Mouse (Mus musculus) lung, adult 10 weeks (tissue): ENCODE data around the gene Gfy. TPM values are rescaled to one million over a fixed set of nuclear protein-coding genes. Genes with fewer than 3 reads are reported as not detected.

Experiments used
- polyA plus RNA-seq: library from polyadenylated mRNA; stranded (reverse); fragments of 350-450 nt; fragmentation: Illumina TruSeq; extraction: RNeasy Lipid Tissue Mini Kit (QIAGEN cat#74804); gene quantifications from one replicate; pipeline ENCODE4 v1.2.3, GENCODE M21; 2014; ENCODE audit warnings: low read depth, low replicate concordance; ENCODE audit not compliant: insufficient read depth

Gfy gene
- not detected for polyA plus RNA-seq

DNA sequence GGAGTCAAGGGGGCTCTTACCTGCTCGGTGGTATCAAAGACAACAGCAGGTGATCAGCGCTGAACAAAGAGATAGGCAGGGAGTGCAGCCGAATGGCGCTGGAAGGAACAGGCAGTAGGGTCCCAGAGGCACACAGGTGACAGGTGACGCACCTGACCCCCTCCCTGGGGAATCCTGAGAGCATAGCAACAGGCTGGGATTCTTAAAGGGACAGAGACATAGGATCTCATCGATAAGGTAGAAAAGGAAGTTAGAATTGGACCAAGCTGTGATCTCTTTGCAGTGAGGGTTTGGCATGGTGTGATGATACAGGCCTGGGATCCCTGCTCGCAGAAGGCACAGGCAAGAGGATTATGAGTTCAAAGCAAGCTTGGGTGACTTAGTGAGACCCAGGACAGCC is at the start of gene Gfy:
TSS of gene Gfy (minus strand) at position 101 of the 400 bp plus-strand sequence.

GRCm38 (mm10) chr7:45215673-45216441 is 36.5 kb upstream of the Gfy start, which contains the start of gene Tead2:
Gene Tead2 (plus strand): TSS chr7:45215753.

GRCm38 (mm10) chr7:45211851-45212251 is 32.5 kb upstream of the Gfy start, which contains the start of gene Dkkl1:
Gene Dkkl1 (minus strand): TSS chr7:45212147.

DNA sequence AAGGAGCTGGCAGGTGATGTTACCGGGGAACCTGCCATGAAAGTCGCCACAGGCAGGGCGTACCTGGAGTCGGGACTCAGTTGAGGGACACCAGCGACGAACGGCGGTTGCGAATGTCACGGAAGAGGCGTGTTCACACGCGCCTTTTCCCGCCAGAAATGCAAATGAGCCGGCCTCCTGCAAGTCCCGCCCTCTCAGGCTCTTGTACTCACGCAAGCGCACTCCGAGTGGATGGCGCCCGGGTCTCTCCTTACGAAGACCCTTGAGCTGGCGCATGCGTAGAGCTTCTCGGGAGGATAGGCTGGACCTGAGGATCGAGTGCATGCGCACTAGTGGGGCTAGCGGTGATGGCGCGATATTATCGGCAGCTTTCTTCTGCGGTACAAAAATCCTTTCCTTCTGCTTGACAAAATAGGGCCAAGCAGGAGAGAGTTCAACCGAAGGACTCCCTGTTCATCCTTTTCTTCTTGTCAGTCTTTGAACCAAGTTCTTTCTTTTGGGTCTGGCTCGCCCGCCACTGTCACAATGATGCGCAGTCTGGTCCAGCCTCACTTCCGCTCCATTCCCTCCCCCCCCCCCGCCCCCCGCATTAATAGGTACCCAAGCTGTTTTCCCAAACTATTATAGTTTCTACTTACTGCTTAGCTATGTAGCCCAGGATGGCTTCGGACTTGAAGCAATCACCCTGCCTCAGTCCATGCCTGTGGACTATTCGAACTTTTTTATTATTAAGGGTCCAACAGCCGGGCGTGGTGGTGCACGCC is 25.2 kb upstream of the Gfy start, which contains the start of gene Ccdc155:
TSS of gene Ccdc155 (minus strand) at position 513 of the 764 bp plus-strand sequence.

GRCm38 (mm10) chr7:45180896-45181477 is 1.6 kb upstream of the Gfy start, which contains the start of gene Pth2:
Gene Pth2 (plus strand): TSS chr7:45180995.

GRCm38 (mm10) chr7:45163735-45164490 is 15.5 kb downstream of the Gfy start, which contains the start of gene Slc17a7:
Gene Slc17a7 (plus strand): TSS chr7:45163949.

DNA sequence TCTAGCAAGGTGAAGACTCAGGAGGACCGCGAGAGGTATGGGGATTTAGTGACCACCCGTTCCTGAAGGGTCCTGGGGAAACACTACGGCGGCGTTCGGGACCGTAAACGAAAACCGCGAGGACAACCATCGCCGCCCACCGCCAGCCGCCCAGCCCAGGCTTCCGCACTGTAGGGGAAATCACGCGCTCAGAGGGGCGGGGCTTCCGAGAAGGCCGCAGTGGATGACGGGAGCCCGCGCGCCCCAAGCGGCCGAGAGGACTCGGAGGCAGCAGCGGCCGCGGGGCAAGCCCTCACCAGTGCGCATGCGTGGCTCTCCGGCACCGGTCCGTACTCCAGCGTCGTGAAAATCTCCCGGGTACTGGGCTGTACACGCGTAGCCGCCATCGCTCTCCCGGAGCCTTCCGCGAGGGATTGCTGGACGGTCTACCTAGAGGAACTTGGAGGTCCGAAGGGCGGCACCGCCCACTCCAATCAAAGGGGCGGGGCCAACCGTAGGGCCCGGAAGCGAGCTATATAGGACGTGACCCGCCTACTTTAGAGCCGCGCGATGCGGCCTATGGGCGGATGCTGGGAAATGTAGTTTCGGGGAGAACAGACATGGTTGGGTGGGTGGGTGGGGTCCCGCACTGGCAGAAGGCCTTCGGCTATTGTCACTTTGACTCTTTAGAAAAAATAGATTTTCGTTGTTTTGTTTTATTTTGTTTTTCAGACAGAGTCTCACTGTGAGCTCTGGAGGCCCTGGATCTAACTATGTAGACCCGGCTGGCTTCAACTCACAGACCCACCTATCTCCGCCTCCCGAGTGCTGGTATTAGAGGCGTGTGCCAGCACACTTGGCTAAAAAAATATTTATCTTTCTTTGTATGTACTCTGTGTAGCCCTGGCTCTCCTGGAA is 25.0 kb downstream of the Gfy start, which contains the start of the genes Pih1d1 and Aldh16a1:
TSS of gene Pih1d1 (plus strand) at position 208 of the 897 bp plus-strand sequence.
TSS of gene Aldh16a1 (minus strand) at position 489 of the 897 bp plus-strand sequence.

DNA sequence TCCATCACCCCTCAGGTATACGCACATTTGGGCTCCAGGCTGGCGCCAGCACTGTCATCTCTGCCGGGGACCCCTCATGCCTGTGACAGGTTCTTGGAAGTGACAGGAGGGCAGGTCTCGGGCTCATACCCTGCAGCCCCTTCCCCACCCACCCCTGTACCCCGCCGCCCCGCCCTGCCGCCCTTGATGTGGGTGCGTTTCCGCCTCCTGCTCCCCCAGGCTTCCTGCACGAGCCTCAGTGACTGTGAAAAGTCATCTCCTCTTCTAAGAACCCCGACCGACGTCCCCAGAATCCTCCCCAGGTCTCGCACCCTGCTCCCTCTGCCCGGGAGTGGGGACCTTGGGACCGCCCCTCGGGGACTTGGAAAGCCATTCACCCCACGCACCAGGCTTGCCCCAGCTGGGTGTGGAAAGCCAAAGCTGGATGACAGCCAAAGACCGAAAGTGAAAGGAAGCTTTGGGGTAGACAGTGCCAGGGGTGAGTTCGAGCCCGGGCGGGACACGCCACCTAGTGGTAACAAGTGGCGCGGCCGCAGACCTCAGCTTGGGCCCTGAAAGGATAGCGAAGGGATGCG is 43.3 kb downstream of the Gfy start, which contains the start of the genes Gm45713 and Flt3l:
TSS of gene Gm45713 (minus strand) at position 239 of the 575 bp plus-strand sequence.
TSS of gene Flt3l (minus strand) at position 440 of the 575 bp plus-strand sequence.

GRCm38 (mm10) chr7:45128624-45129246 is 50.6 kb downstream of the Gfy start, which contains the start of gene Rpl13a:
Gene Rpl13a (minus strand): TSS chr7:45128761.

Other genes with a start within 250 kb of the Gfy start
- not detected for gene Tsks, start 236.4 kb downstream of the Gfy start, polyA plus RNA-seq
- 2.5 TPM for gene Cpt1c, start 204.7 kb downstream of the Gfy start, polyA plus RNA-seq
- 126 TPM for gene Prmt1, start 193.0 kb downstream of the Gfy start, polyA plus RNA-seq
- gene Irf3, start 181.9 kb downstream of the Gfy start, polyA plus RNA-seq: 71.8 TPM
- 14.9 TPM for gene Bcl2l12, start 180.9 kb downstream of the Gfy start, polyA plus RNA-seq
- 15.5 TPM for gene Scaf1, start 163.2 kb downstream of the Gfy start, polyA plus RNA-seq
- gene Rras, start 161.6 kb downstream of the Gfy start, polyA plus RNA-seq: 170 TPM
- gene Prr12, start 126.7 kb downstream of the Gfy start, polyA plus RNA-seq: 10.4 TPM
- 36.8 TPM for gene Nosip, start 117.1 kb downstream of the Gfy start, polyA plus RNA-seq
- gene Prrg2, start 116.9 kb downstream of the Gfy start, polyA plus RNA-seq: 23.4 TPM
- 83.1 TPM for gene Rcn3, start 87.3 kb downstream of the Gfy start, polyA plus RNA-seq
- 91.4 TPM for gene Fcgrt, start 75.7 kb downstream of the Gfy start, polyA plus RNA-seq
- gene Rps11, start 55.1 kb downstream of the Gfy start, polyA plus RNA-seq: 1,585 TPM
- gene Rpl13a, start 50.8 kb downstream of the Gfy start, polyA plus RNA-seq: 3,762 TPM
- not detected for gene Gm45713, start 43.3 kb downstream of the Gfy start, polyA plus RNA-seq
- 39.0 TPM for gene Flt3l, start 43.1 kb downstream of the Gfy start, polyA plus RNA-seq
- gene Pih1d1, start 25.3 kb downstream of the Gfy start, polyA plus RNA-seq: 55.1 TPM
- 21.1 TPM for gene Aldh16a1, start 25.0 kb downstream of the Gfy start, polyA plus RNA-seq
- 1.1 TPM for gene Slc17a7, start 15.6 kb downstream of the Gfy start, polyA plus RNA-seq
- not detected for gene Pth2, start 1.4 kb upstream of the Gfy start, polyA plus RNA-seq
- gene Ccdc155, start 25.3 kb upstream of the Gfy start, polyA plus RNA-seq: 1.5 TPM
- gene Dkkl1, start 32.6 kb upstream of the Gfy start, polyA plus RNA-seq: 0.81 TPM
- 16.7 TPM for gene Tead2, start 36.2 kb upstream of the Gfy start, polyA plus RNA-seq
- 36.3 TPM for gene Cd37, start 59.5 kb upstream of the Gfy start, polyA plus RNA-seq
- not detected for gene Slc6a16, start 61.5 kb upstream of the Gfy start, polyA plus RNA-seq
- not detected for gene Slc6a21, start 97.9 kb upstream of the Gfy start, polyA plus RNA-seq
- gene Trpm4, start 154.2 kb upstream of the Gfy start, polyA plus RNA-seq: 26.8 TPM
- 4.6 TPM for gene Hrc, start 155.7 kb upstream of the Gfy start, polyA plus RNA-seq
- gene Ppfia3, start 187.4 kb upstream of the Gfy start, polyA plus RNA-seq: 0.80 TPM
- gene Lin7b, start 191.0 kb upstream of the Gfy start, polyA plus RNA-seq: not detected
- gene Snrnp70, start 216.2 kb upstream of the Gfy start, polyA plus RNA-seq: 123 TPM
- not detected for gene Kcna7, start 226.1 kb upstream of the Gfy start, polyA plus RNA-seq
- gene Ntf5, start 234.1 kb upstream of the Gfy start, polyA plus RNA-seq: 3.0 TPM
- gene Lhb, start 241.3 kb upstream of the Gfy start, polyA plus RNA-seq: 5.9 TPM